Mouse (Mus musculus): ENCODE measurements around the gene Edar.

GRCm38 (mm10) chr10:58559901-58560300 is 115.6 kb downstream of the Edar start:
- TF ChIP-seq CTCF (IDR thresholded peaks at IDR 0.05; ENCODE audit: extremely low read depth, insufficient read length, insufficient replicate concordance, low read depth, low read length) (peak; percentile 34; the same call in 1 of the 2 replicates), POLR2A (IDR thresholded peaks at IDR 0.05; ENCODE audit: low read depth, low read length) (no peak)

Measured in small intestine, adult 2 months (tissue).